Mouse (Mus musculus) thymus, adult 2 months (tissue): Measurements from ENCODE around the gene Gart.

ENCODE experiments used
- CTCF ChIP-seq: fragments of 200-500 bp; IDR thresholded peaks from 2 replicates; pipeline ENCODE4 v1.5.1; 2012; ENCODE audit warnings: mild to moderate bottlenecking, control low read depth, low read length, moderate library complexity, borderline replicate concordance; ENCODE audit not compliant: control insufficient read depth, poor library complexity, insufficient read depth; ENCODE audit errors: extremely low read depth
- POLR2A ChIP-seq: fragments of 200-500 bp; IDR thresholded peaks from 2 replicates; pipeline ENCODE4 v1.6.1; 2012; ENCODE audit warnings: mild to moderate bottlenecking, low read length, control low read depth, moderate library complexity; ENCODE audit not compliant: control insufficient read depth, poor library complexity, insufficient read depth; ENCODE audit errors: extremely low read depth

GRCm38 (mm10) chr16:91630584-91630983, 16.2 kb downstream of the Gart start:
- TF ChIP-seq CTCF (no peak), POLR2A (no peak)
